Mouse (Mus musculus) neural tube, embryonic 13.5 days (tissue): ENCODE measurements around the gene Tnrc6b. TPM values are rescaled to one million over a fixed set of nuclear protein-coding genes. Genes with fewer than 3 reads are reported as not detected.

Source experiments
- ATAC-seq: fragments of 200-750 bp; cut with Nextera tagmentation; 2 replicates; pipeline ENCODE4 v1.8.0; 2017; ENCODE audit warnings: low read depth, mild to moderate bottlenecking, moderate TSS enrichment, moderate library complexity
- H3K27ac ChIP-seq: fragments of 300-500 bp; sonication (generic); replicated peaks from 2 replicates; pipeline ENCODE4 v1.5.1; 2015; ENCODE audit warnings: moderate library complexity, mild to moderate bottlenecking, inconsistent platforms
- H3K27me3 ChIP-seq: fragments of 300-500 bp; sonication (generic); 2 replicates; pipeline ENCODE4 v1.6.1; 2015; ENCODE audit warnings: mild to moderate bottlenecking, inconsistent platforms
- H3K36me3 ChIP-seq: fragments of 300-500 bp; sonication (generic); 2 replicates; pipeline ENCODE4 v1.6.1; 2015; ENCODE audit warnings: mild to moderate bottlenecking, inconsistent platforms
- H3K4me1 ChIP-seq: fragments of 300-500 bp; sonication (generic); replicated peaks from 2 replicates; pipeline ENCODE4 v1.6.1; 2015; ENCODE audit warnings: inconsistent platforms
- H3K4me2 ChIP-seq: fragments of 300-500 bp; sonication (generic); 2 replicates; pipeline ENCODE4 v1.6.1; 2015; ENCODE audit warnings: inconsistent platforms, mild to moderate bottlenecking, moderate library complexity
- H3K4me3 ChIP-seq: fragments of 300-500 bp; sonication (generic); 2 replicates; pipeline ENCODE4 v1.5.1; 2015; ENCODE audit warnings: mild to moderate bottlenecking, inconsistent platforms
- H3K9ac ChIP-seq: fragments of 300-500 bp; sonication (generic); 2 replicates; pipeline ENCODE4 v1.6.1; 2015; ENCODE audit warnings: moderate library complexity, mild to moderate bottlenecking, inconsistent platforms
- H3K9me3 ChIP-seq: fragments of 300-500 bp; sonication (generic); 2 replicates; pipeline ENCODE4 v1.6.1; 2016; ENCODE audit warnings: inconsistent platforms
- WGBS: fragments of 180-500 bp; shearing (Covaris S2); methylation state at CpG from one replicate; pipeline ENCODE4 v1.1.7; 2015; 5-methylcytosine and 5-hydroxymethylcytosine counted together
- polyA plus RNA-seq: library from polyadenylated mRNA; unstranded; fragments of >200 nt; fragmentation: Nextera tagmentation; extraction: Ambion mirVana; gene quantifications from 2 replicates; pipeline ENCODE4 v1.2.1, GENCODE M21; 2015

Gene Tnrc6b
- polyA plus RNA-seq, 1 experiment from 2014 or later, result 35.5 TPM

GRCm38 (mm10) chr15:80799634-80800137 is 88.6 kb downstream of the Tnrc6b start:
- peaks cover 54% of the 10 kb centered on the region for H3K4me1 ChIP-seq
- no peaks in the 10 kb centered on the region for H3K36me3 ChIP-seq
- peak overlapping the region; percentile 63 for H3K4me3 ChIP-seq
- ATAC-seq, result peak; percentile 51
- H3K27me3 ChIP-seq, result no peaks in the 10 kb centered on the region
- H3K9ac ChIP-seq, result peak overlapping the region; percentile 87
- WGBS, result under 1% methylated on average over 10 of the region's 10 CpGs
- H3K9me3 ChIP-seq, result no peaks in the 10 kb centered on the region
- peak overlapping the region; percentile 67 for H3K4me2 ChIP-seq
- H3K27ac ChIP-seq, result peak overlapping the region; percentile 95

- H3K27ac ChIP-seq, result peak overlapping the region; percentile 95
- H3K4me1 ChIP-seq, result peaks cover 58% of the 10 kb centered on the region
- H3K9ac ChIP-seq, result peak overlapping the region; percentile 87
- H3K36me3 ChIP-seq, result no peaks in the 10 kb centered on the region
- H3K27me3 ChIP-seq, result no peaks in the 10 kb centered on the region
- peak overlapping the region; percentile 67 for H3K4me2 ChIP-seq
- peak overlapping the region; percentile 63 for H3K4me3 ChIP-seq
- H3K9me3 ChIP-seq, result no peaks in the 10 kb centered on the region
- no peak for ATAC-seq
- 6% methylated on average over 3 of the region's 3 CpGs for WGBS
Observed at GRCm38 (mm10) chr15:80800201-80800600, 89.1 kb downstream of the Tnrc6b start.

- H3K27ac ChIP-seq, result peak overlapping the region; percentile 95; the same call in 1 of the 2 replicates
- H3K4me2 ChIP-seq, result peak overlapping the region; percentile 67
- no peak for ATAC-seq
- peak overlapping the region; percentile 63 for H3K4me3 ChIP-seq
- no peaks in the 10 kb centered on the region for H3K9me3 ChIP-seq
- no peaks in the 10 kb centered on the region for H3K36me3 ChIP-seq
- 3% methylated on average over 4 of the region's 4 CpGs for WGBS
- H3K27me3 ChIP-seq, result no peaks in the 10 kb centered on the region
- H3K9ac ChIP-seq, result peak overlapping the region; percentile 87
- peaks cover 58% of the 10 kb centered on the region for H3K4me1 ChIP-seq
Observed at GRCm38 (mm10) chr15:80800765-80801164, 89.7 kb downstream of the Tnrc6b start.

GRCm38 (mm10) chr15:80801597-80801996 is 90.5 kb downstream of the Tnrc6b start:
- Histone ChIP-seq H3K27me3 (no peaks in the 10 kb centered on the region), H3K9me3 (no peaks in the 10 kb centered on the region), H3K4me3 (peak overlapping the region; percentile 63), H3K27ac (no peak overlapping the region), H3K36me3 (no peaks in the 10 kb centered on the region), H3K4me2 (peak overlapping the region; percentile 67), H3K4me1 (peaks cover 57% of the 10 kb centered on the region), H3K9ac (no peak overlapping the region)
- 43% methylated on average over 1 of the region's 1 CpGs for WGBS
- ATAC-seq, result no peak

GRCm38 (mm10) chr15:80807162-80807561 is 96.0 kb downstream of the Tnrc6b start:
- no peak for ATAC-seq
- Histone ChIP-seq H3K36me3 (no peaks in the 10 kb centered on the region), H3K4me2 (no peak overlapping the region), H3K27me3 (no peaks in the 10 kb centered on the region), H3K27ac (no peak overlapping the region), H3K4me3 (no peak overlapping the region), H3K9ac (no peak overlapping the region), H3K9me3 (no peaks in the 10 kb centered on the region), H3K4me1 (peaks cover 43% of the 10 kb centered on the region)
- WGBS, result 83% methylated on average over 5 of the region's 5 CpGs

GRCm38 (mm10) chr15:80810226-80810625 is 99.1 kb downstream of the Tnrc6b start:
- Histone ChIP-seq H3K4me2 (no peak overlapping the region), H3K9me3 (no peaks in the 10 kb centered on the region), H3K36me3 (no peaks in the 10 kb centered on the region), H3K27ac (no peak overlapping the region), H3K4me1 (peaks cover 22% of the 10 kb centered on the region), H3K4me3 (no peak overlapping the region), H3K27me3 (no peaks in the 10 kb centered on the region), H3K9ac (no peak overlapping the region)
- WGBS, result 93% methylated on average over 3 of the region's 3 CpGs
- no peak for ATAC-seq

GRCm38 (mm10) chr15:80812840-80813239 is 101.7 kb downstream of the Tnrc6b start:
- no peak for ATAC-seq
- 83% methylated on average over 4 of the region's 4 CpGs for WGBS
- Histone ChIP-seq H3K9me3 (no peaks in the 10 kb centered on the region), H3K27me3 (no peaks in the 10 kb centered on the region), H3K4me2 (no peak overlapping the region), H3K4me1 (peaks cover 9% of the 10 kb centered on the region), H3K9ac (no peak overlapping the region), H3K4me3 (no peak overlapping the region), H3K27ac (no peak overlapping the region), H3K36me3 (no peaks in the 10 kb centered on the region)

GRCm38 (mm10) chr15:80814792-80815191 is 103.7 kb downstream of the Tnrc6b start:
- H3K4me2 ChIP-seq, result no peak overlapping the region
- no peak overlapping the region for H3K9ac ChIP-seq
- no peaks in the 10 kb centered on the region for H3K27me3 ChIP-seq
- H3K9me3 ChIP-seq, result no peaks in the 10 kb centered on the region
- no peak overlapping the region for H3K27ac ChIP-seq
- 88% methylated on average over 7 of the region's 7 CpGs for WGBS
- H3K36me3 ChIP-seq, result no peaks in the 10 kb centered on the region
- peaks cover 14% of the 10 kb centered on the region for H3K4me1 ChIP-seq
- ATAC-seq, result no peak
- H3K4me3 ChIP-seq, result no peak overlapping the region

GRCm38 (mm10) chr15:80822276-80822675 is 111.2 kb downstream of the Tnrc6b start:
- Histone ChIP-seq H3K36me3 (no peaks in the 10 kb centered on the region), H3K9me3 (no peaks in the 10 kb centered on the region), H3K4me3 (no peak overlapping the region), H3K27me3 (no peaks in the 10 kb centered on the region), H3K4me2 (no peak overlapping the region), H3K9ac (no peak overlapping the region), H3K27ac (0 out of 2 replicates have a peak overlapping the region, but pooled peaks have one; percentile 28), H3K4me1 (peaks cover 39% of the 10 kb centered on the region)
- 4% methylated on average over 1 of the region's 1 CpGs for WGBS
- no peak for ATAC-seq

GRCm38 (mm10) chr15:80831170-80831569 is 120.1 kb downstream of the Tnrc6b start:
- H3K9me3 ChIP-seq, result no peaks in the 10 kb centered on the region

GRCm38 (mm10) chr15:80832808-80833207 is 121.7 kb downstream of the Tnrc6b start:
- Histone ChIP-seq H3K9ac (no peak overlapping the region), H3K4me3 (no peak overlapping the region), H3K36me3 (no peaks in the 10 kb centered on the region), H3K4me1 (peaks cover 31% of the 10 kb centered on the region), H3K9me3 (no peaks in the 10 kb centered on the region), H3K4me2 (no peak overlapping the region), H3K27ac (no peak overlapping the region; the same call in 1 of the 2 replicates), H3K27me3 (no peaks in the 10 kb centered on the region)
- no peak for ATAC-seq
- WGBS, result 72% methylated on average over 3 of the region's 3 CpGs

More at GRCm38 (mm10) chr15:80831170-80831569, 120.1 kb downstream of the Tnrc6b start:
- H3K4me3 ChIP-seq, result no peak overlapping the region
- H3K27ac ChIP-seq, result no peak overlapping the region
- H3K36me3 ChIP-seq, result no peaks in the 10 kb centered on the region
- no peak for ATAC-seq
- no peaks in the 10 kb centered on the region for H3K27me3 ChIP-seq
- WGBS, result 92% methylated on average over 3 of the region's 3 CpGs
- H3K9ac ChIP-seq, result no peak overlapping the region
- no peak overlapping the region for H3K4me2 ChIP-seq
- peaks cover 31% of the 10 kb centered on the region for H3K4me1 ChIP-seq

- Histone ChIP-seq H3K36me3 (no peaks in the 10 kb centered on the region), H3K9ac (no peak overlapping the region), H3K27me3 (no peaks in the 10 kb centered on the region), H3K4me3 (no peak overlapping the region), H3K4me1 (peaks cover 54% of the 10 kb centered on the region), H3K27ac (no peak overlapping the region), H3K9me3 (no peaks in the 10 kb centered on the region), H3K4me2 (no peak overlapping the region)
- ATAC-seq, result no peak
- 76% methylated on average over 3 of the region's 3 CpGs for whole genome bisulfite sequencing
Observed at GRCm38 (mm10) chr15:80836246-80836645, 125.1 kb downstream of the Tnrc6b start.

- Histone ChIP-seq H3K36me3 (no peaks in the 10 kb centered on the region), H3K4me1 (peaks cover 44% of the 10 kb centered on the region)
Observed at GRCm38 (mm10) chr15:80838836-80839235, 127.7 kb downstream of the Tnrc6b start.

More at GRCm38 (mm10) chr15:80838836-80839235, 127.7 kb downstream of the Tnrc6b start:
- no peak overlapping the region for H3K27ac ChIP-seq
- H3K27me3 ChIP-seq, result no peaks in the 10 kb centered on the region
- H3K9ac ChIP-seq, result no peak overlapping the region
- H3K4me3 ChIP-seq, result no peak overlapping the region
- H3K9me3 ChIP-seq, result no peaks in the 10 kb centered on the region
- no peak overlapping the region for H3K4me2 ChIP-seq
- 38% methylated on average over 4 of the region's 4 CpGs for WGBS
- no peak for ATAC-seq
